Mouse (Mus musculus) G1E-ER4 (cell line): ENCODE results near the gene Cnga1. TPM values are rescaled to one million over a fixed set of nuclear protein-coding genes. Genes with fewer than 3 reads are reported as not detected.

Experiments
- GATA1 ChIP-seq: IDR thresholded peaks from one replicate; pipeline ENCODE4 v1.8.0; 2012; ENCODE audit warnings: low read length, inconsistent platforms
- polyA plus RNA-seq: library from polyadenylated mRNA; stranded (reverse); fragments of >175 nt; gene quantifications from 2 replicates; pipeline ENCODE4 v1.2.3, GENCODE M21; 2012

Gene Cnga1
- polyA plus RNA-seq, 1 experiment, result not detected

GRCm38 (mm10) chr5:72648987-72649735, 5.1 kb upstream of the Cnga1 start:
- no peak for TF ChIP-seq GATA1

DNA sequence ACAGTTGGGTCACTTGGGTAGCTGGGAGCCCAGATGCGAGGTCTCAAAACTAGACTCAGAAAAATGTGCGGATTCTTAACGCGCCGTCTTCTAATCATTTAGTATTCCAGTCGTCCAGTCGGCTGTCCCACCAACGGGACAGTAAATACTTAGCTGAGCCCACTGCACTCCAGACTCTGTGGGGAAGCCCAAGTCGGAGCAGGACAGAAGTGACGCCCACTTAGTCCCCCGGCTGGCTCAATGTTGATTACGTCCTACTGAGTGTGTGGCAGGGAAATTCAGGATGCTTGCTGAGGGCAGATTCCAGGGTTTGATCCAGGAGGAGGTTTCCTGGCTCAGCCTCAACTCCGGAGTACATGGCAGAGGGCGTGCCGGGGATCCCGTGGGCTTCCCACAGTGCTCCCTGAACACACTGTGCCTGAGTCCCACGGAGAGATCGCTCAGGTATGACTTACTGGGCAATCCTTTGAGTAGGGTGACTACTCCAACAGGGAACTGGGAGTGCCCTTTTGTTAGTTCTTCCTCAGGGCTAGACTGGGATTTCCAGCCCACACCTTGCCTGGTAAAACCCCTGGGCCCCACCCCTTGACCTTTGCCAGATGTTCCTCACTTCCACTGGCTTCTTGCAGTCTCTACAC, 4.0 kb upstream of the Cnga1 start:
- TF ChIP-seq GATA1, result no peak

DNA sequence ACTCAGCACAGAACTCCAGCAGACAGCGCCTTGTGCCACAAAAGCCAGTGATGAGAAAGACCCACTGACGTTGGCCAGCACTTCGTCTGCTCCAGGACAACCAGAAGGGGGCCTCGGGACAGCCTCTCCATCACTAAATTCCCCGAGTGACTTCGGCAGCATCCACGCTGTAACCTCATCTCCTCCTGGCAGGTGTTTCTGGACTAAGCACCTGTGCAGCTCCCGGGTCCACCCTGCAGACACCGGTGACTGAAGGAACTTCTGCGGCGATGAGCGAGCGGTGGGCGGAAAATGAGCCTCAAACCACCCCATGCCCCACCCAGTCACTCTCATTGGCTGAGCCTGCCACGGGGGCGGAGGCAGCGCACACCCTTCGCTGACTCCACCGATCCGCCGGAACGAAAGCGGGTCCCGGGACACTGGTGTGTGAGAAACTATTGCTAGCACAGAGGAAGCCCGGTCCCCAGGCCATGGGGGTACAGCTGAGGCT, 3.4 kb upstream of the Cnga1 start, which contains the start of gene Nipal1:
Gene Nipal1 (plus strand): TSS at position 378 of the 490 bp plus-strand sequence.
- TF ChIP-seq GATA1, result no peak

DNA sequence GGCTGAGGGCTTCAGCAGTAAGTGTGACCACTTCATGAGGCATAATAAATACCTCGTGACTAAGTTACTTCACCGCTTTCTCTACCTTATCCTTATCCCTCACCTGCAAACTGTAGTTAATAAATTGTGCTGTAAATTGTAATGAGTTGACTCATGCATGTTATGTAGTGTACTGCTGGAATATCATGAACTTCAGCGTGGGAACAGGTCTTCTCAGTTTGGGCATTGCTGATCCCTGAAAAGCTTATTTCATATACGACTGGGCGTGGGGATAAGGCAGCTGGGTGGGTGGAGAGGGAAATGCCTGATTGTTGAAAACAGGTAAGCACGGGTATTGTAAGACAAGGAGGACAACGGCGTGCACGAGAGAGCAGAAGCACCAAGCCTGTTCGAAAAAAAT, 2.9 kb upstream of the Cnga1 start:
- TF ChIP-seq GATA1, result no peak

- no peak for TF ChIP-seq GATA1
Measured at GRCm38 (mm10) chr5:72646131-72646530, 2.1 kb upstream of the Cnga1 start.

GRCm38 (mm10) chr5:72643655-72644054, 420 bp downstream of the Cnga1 start:
- TF ChIP-seq GATA1, result no peak

GRCm38 (mm10) chr5:72640072-72640471, 4.0 kb downstream of the Cnga1 start:
- no peak for TF ChIP-seq GATA1

- no peak for TF ChIP-seq GATA1
Measured at GRCm38 (mm10) chr5:72636576-72636975, 7.5 kb downstream of the Cnga1 start.

GRCm38 (mm10) chr5:72636122-72636521, 8.0 kb downstream of the Cnga1 start:
- no peak for TF ChIP-seq GATA1

DNA sequence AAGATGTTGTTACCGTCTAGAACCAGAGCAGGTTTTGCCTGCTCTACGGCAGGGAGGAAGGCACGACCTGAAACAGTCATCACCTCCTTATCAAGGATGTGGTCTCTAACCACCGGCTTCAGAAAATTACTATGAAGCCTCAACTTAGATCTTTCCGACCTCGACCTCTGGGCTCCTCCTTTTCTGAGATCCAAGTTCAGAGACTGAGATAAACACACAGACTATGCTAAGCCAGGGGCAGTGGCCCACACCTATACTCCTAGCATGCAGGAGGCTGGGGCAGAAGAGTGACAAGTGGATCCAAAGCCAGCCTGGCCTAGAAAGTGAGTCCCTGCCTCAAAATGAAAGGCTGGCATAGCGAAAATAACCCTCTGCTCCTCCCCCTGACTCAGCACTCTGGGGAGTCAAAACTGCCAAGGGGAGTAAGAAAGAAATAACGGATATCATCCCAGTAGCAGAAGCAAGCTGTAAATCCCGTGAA, 9.2 kb downstream of the Cnga1 start:
- TF ChIP-seq GATA1, result no peak

DNA sequence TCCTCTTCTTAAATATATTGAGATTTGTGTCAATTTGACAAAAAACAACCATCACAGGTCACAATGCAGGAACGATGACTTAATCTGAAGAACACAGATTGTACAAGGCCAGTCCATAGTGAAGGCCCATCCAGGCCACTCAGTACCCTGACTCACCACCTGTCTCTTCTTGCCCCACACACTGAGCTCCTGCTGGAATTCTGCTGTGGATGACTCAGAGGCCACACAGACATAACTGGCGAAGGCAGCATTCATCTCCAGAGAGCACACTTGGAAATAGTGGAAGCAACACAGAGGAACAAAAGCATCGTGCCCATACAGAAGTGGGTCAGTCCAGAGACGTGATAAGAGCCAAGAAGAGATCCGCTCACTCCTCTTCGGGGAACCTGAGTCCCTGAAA, 14.0 kb downstream of the Cnga1 start:
- TF ChIP-seq GATA1, result no peak

DNA sequence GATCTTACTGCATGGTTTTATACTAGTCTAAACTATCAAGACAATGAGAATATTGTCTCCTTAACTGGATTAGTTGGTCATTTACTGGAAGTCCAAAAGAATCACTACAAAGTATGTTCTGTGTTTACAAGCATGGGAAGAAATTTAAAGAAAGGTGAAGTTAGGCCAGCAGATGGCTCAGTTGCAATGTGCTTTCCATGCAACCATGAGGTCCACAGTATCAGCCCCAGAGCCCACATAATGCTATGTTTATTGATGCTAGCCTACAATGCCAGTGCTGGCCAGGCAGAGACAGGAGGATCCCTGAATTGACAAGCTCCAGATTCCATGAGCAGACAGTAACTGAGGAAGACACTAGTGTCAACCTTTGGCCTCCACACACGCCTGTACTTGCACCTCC, 23.1 kb downstream of the Cnga1 start:
- TF ChIP-seq GATA1, result no peak

DNA sequence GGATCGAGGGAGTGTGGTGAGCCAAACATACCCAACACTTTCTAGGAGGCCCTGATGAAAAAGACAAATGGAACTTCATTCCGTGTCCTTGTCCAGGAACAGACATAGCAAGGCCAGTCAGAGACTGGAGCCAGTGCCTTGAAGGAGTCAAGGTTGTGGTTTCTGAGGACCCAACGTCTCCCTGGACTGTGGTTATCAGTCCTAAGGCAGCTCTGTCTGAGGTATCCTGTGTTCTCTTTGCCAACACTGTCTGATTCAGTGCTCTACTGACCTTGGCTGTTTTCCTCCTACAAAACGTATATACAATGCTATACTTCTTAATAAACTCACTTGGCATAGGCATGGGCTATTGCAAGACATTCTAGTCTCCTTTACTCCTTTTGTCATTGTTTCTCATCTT, 26.7 kb downstream of the Cnga1 start:
- TF ChIP-seq GATA1, result no peak

- TF ChIP-seq GATA1, result no peak
Measured at GRCm38 (mm10) chr5:72603138-72603537, 40.9 kb downstream of the Cnga1 start.

GRCm38 (mm10) chr5:72601006-72601405, 43.1 kb downstream of the Cnga1 start:
- no peak for TF ChIP-seq GATA1

- TF ChIP-seq GATA1, result no peak
Measured at GRCm38 (mm10) chr5:72587192-72587681, 56.8 kb downstream of the Cnga1 start, which contains the start of gene Gm5868. Gene Gm5868, minus strand, starts transcription at chr5:72587551.
